In the genomic region with DNA sequence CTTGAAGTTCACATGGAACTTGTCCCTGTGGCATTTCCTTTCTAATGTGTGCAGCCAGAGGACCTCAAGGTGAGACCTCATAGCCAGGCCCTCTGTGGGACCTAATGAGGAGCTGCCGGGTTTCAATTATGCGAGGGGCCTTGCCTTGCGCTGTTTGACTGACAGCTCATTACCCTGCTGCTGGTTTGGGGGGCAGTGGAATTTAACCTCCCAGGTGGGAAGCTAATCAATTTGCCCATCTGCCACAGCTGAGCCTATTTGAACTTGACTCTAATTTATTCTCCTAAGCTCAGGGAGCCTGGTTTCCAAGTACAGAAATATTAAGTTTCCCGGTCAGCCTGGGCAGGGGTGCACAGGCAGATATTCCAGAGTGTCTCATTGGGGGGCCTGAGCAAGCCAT, we compare ENCODE assay signal across 12 mouse cellular contexts.
"Had no signal": no experiment of that assay in that cellular context is flagged by ENCODE, and none has a peak within 500 bp of the region (broad histone marks: within the 10 kb centered on the region; RNA-seq: fewer than 3 reads in every experiment).

No protein-coding gene starts in this region.

- H3K27me3 ChIP-seq: liver, embryonic 12.5 days; midbrain, embryonic 13.5 days; stomach, embryonic 15.5 days had no signal

- ATAC-seq: liver, embryonic 12.5 days; midbrain, embryonic 13.5 days had no signal

- H3K9ac ChIP-seq: limb, embryonic 15.5 days; liver, embryonic 12.5 days; lung, embryonic 14.5 days; midbrain, embryonic 13.5 days; stomach, embryonic 15.5 days had no signal

- H3K4me3 ChIP-seq: layer of hippocampus, adult 2 months; limb, embryonic 15.5 days; liver, embryonic 12.5 days; midbrain, embryonic 13.5 days; stomach, embryonic 15.5 days had no signal

- H3K4me2 ChIP-seq: limb, embryonic 15.5 days; liver, embryonic 12.5 days; lung, embryonic 14.5 days; midbrain, embryonic 13.5 days; stomach, embryonic 15.5 days had no signal

- H3K9me3 ChIP-seq: limb, embryonic 15.5 days; liver, embryonic 12.5 days; midbrain, embryonic 13.5 days; stomach, embryonic 15.5 days had no signal

- DNase-seq: kidney, adult 9 months; kidney, postnatal 10 days; lung, embryonic 14.5 days; lung, postnatal 10 days; lung, postnatal 4 days; right cerebral cortex, postnatal 14 days; thymus, postnatal 36 days had no signal

- H3K4me1 ChIP-seq: liver, embryonic 12.5 days had no signal

- H3K27ac ChIP-seq: layer of hippocampus, adult 2 months; limb, embryonic 15.5 days; liver, embryonic 12.5 days; midbrain, embryonic 13.5 days had no signal
